Mouse (Mus musculus): ENCODE measurements at regions not wholly inside any gene's neighbourhood (a gene's known extent, or its start where the extent isn't known, plus 50 kb on each side); places are given as distances from the start of the nearest gene placed in this dataset.

DNA sequence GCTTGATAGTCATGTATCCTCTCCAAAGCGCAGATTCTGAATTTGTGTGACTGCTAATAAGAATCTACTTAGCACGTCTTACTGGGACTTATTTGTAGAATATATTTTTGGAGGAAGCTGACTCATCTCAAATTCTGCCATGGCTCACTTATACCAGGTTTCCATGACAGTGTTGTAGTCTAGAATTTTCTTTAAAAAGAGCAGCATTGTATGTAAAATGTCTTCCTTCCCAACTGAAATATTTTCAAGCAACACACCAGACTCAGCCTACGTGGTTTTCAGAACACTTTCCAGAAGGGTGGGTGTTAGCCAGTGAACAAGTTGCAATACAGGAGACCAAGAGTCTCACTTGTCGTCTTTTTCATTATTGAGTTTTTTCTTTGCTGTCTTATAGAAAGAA lies 202.2 kb downstream of the Fat4 start:
- TF ChIP-seq POLR2A (IDR thresholded peaks at IDR 0.05; ENCODE audit: control insufficient read depth, low read depth, low read length) = no peak
- TF ChIP-seq CTCF (IDR thresholded peaks at IDR 0.05; ENCODE audit: control insufficient read depth, insufficient read depth, insufficient replicate concordance, low read depth, low read length) = no peak

Measured in testis, adult 2 months (tissue).